Comparison of ENCODE assay signal across 8 mouse cellular contexts in genomic region chr2:26408515-26409356, GRCm38 (mm10). TPM values are rescaled to one million over a fixed set of nuclear protein-coding genes. Genes with fewer than 3 reads are reported as not detected.
DNase-seq lines count a peak whose midpoint lies in the region; ATAC-seq and TF ChIP-seq lines count a peak whose summit lies in the region.

Gene Inpp5e (minus strand): TSS chr2:26409203.

- peak; percentile 94 for TF ChIP-seq CTCF in bone marrow, adult 2 months (IDR thresholded peaks at IDR 0.05; ENCODE audit: control insufficient read depth, insufficient read depth, low read length)

- peak within 1 kb of the TSS; percentile 93 for H3K9ac ChIP-seq in embryonic facial prominence, embryonic 15.5 days
- H3K9ac ChIP-seq in kidney, embryonic 14.5 days (ENCODE audit: low read depth, low read length) = peak within 1 kb of the TSS; percentile 92
- H3K9ac ChIP-seq in limb, embryonic 15.5 days = peak within 1 kb of the TSS; percentile 91

- no peaks in the 10 kb centered on the region for H3K27me3 ChIP-seq in embryonic facial prominence, embryonic 15.5 days
- H3K27me3 ChIP-seq in kidney, embryonic 14.5 days (ENCODE audit: control insufficient read depth, insufficient read depth, low read length) = no peaks in the 10 kb centered on the region
- no peaks in the 10 kb centered on the region for H3K27me3 ChIP-seq in limb, embryonic 15.5 days

- TF ChIP-seq POLR2A in bone marrow, adult 2 months (IDR thresholded peaks at IDR 0.05; ENCODE audit: borderline replicate concordance, control insufficient read depth, low read depth, low read length) = peak; percentile 68; the same call in 1 of the 2 replicates

- 1% methylated on average over 57 of the region's 57 CpGs for WGBS in bone marrow, adult 2 months
- under 1% methylated on average over 57 of the region's 57 CpGs for WGBS in embryonic facial prominence, embryonic 15.5 days
- WGBS in kidney, embryonic 14.5 days = under 1% methylated on average over 57 of the region's 57 CpGs
- WGBS in limb, embryonic 15.5 days = under 1% methylated on average over 57 of the region's 57 CpGs

- no peaks in the 10 kb centered on the region for H3K9me3 ChIP-seq in embryonic facial prominence, embryonic 15.5 days (replicated peaks)
- no peaks in the 10 kb centered on the region for H3K9me3 ChIP-seq in kidney, embryonic 14.5 days (ENCODE audit: control insufficient read depth, low read length)
- H3K9me3 ChIP-seq in limb, embryonic 15.5 days = no peaks in the 10 kb centered on the region

- peak; percentile 90 for ATAC-seq in embryonic facial prominence, embryonic 15.5 days (ENCODE audit: insufficient number of reproducible peaks, low FRiP score, low TSS enrichment, low read depth)
- ATAC-seq in kidney, embryonic 14.5 days (ENCODE audit: low FRiP score, low TSS enrichment) = peak; percentile 97
- ATAC-seq in limb, embryonic 15.5 days (ENCODE audit: insufficient number of reproducible peaks, low FRiP score, low TSS enrichment, low read depth) = peak; percentile 91

- peak within 1 kb of the TSS; percentile 90 for H3K4me2 ChIP-seq in embryonic facial prominence, embryonic 15.5 days (replicated peaks)
- H3K4me2 ChIP-seq in kidney, embryonic 14.5 days (replicated peaks; ENCODE audit: low read depth, low read length) = peak within 1 kb of the TSS; percentile 76
- peak within 1 kb of the TSS; percentile 90 for H3K4me2 ChIP-seq in limb, embryonic 15.5 days

- H3K27ac ChIP-seq in bone marrow, adult 2 months (ENCODE audit: control insufficient read depth, insufficient read depth, low read depth, low read length, poor library complexity) = peak within 1 kb of the TSS; percentile 62
- peak within 1 kb of the TSS; percentile 79 for H3K27ac ChIP-seq in embryonic facial prominence, embryonic 15.5 days (replicated peaks)
- peak within 1 kb of the TSS; percentile 66; the same call in 1 of the 2 replicates for H3K27ac ChIP-seq in kidney, embryonic 14.5 days (ENCODE audit: low read depth, low read length)
- peak within 1 kb of the TSS; percentile 82 for H3K27ac ChIP-seq in limb, embryonic 15.5 days

- H3K36me3 ChIP-seq in embryonic facial prominence, embryonic 15.5 days = peaks cover 43% of the 10 kb centered on the region
- H3K36me3 ChIP-seq in kidney, embryonic 14.5 days (ENCODE audit: control insufficient read depth, insufficient read depth, low read length) = peaks cover 45% of the 10 kb centered on the region
- H3K36me3 ChIP-seq in limb, embryonic 15.5 days = peaks cover 39% of the 10 kb centered on the region

- peak within 1 kb of the TSS; percentile 71 for H3K4me3 ChIP-seq in bone marrow, adult 2 months (replicated peaks; ENCODE audit: control insufficient read depth, low read depth, low read length)
- H3K4me3 ChIP-seq in embryonic facial prominence, embryonic 15.5 days (replicated peaks) = peak within 1 kb of the TSS; percentile 92
- H3K4me3 ChIP-seq in kidney, embryonic 14.5 days (ENCODE audit: low read length) = peak within 1 kb of the TSS; percentile 82
- peak within 1 kb of the TSS; percentile 94 for H3K4me3 ChIP-seq in limb, embryonic 15.5 days

- H3K4me1 ChIP-seq in bone marrow, adult 2 months (ENCODE audit: control insufficient read depth, insufficient read depth, low read length) = peaks cover 4% of the 10 kb centered on the region
- peaks cover 42% of the 10 kb centered on the region for H3K4me1 ChIP-seq in embryonic facial prominence, embryonic 15.5 days
- H3K4me1 ChIP-seq in kidney, embryonic 14.5 days (ENCODE audit: control insufficient read depth, insufficient read depth, low read length) = peaks cover 29% of the 10 kb centered on the region
- peaks cover 34% of the 10 kb centered on the region for H3K4me1 ChIP-seq in limb, embryonic 15.5 days

- DNase-seq in 416B (ENCODE audit: low read depth) = peak; percentile 94
- DNase-seq in heart, adult 9 months (ENCODE audit: low spot score in 2 of 2) = peak; percentile 94 to 97
- peak; percentile 90 to 97 for DNase-seq in monocyte, adult 2 months (ENCODE audit: low read depth in 1 of 2, low spot score in 2 of 2)
- peak; percentile 93 for DNase-seq in spleen, postnatal 36 days (ENCODE audit: low spot score in 2 of 2)

RNA-seq across cellular contexts. Expression of gene Inpp5e, which starts in this region (rescaled TPM):
- 10.7 and 21.5 TPM in 2 replicates for polyA plus RNA-seq in bone marrow, adult 2 months (2011; ENCODE audit: insufficient read depth, insufficient read length, low replicate concordance, missing spikeins)
- 23.2 and 25.1 TPM in 2 replicates for polyA plus RNA-seq in embryonic facial prominence, embryonic 15.5 days (2015; fragmentation: Nextera tagmentation; extraction: Ambion mirVana)
- polyA plus RNA-seq in kidney, embryonic 14.5 days (2014; fragmentation: Nextera tagmentation; extraction: Ambion mirVana) = 13.7 and 24.7 TPM in 2 replicates
- 17.1 and 19.6 TPM in 2 replicates for polyA plus RNA-seq in limb, embryonic 15.5 days (2015; fragmentation: Nextera tagmentation; extraction: Ambion mirVana)

Comparison
In these comparisons a context has a peak if more than half of its experiments do, and no peak if none do; other contexts are left out.
1. Peak in every context shown above with its lines: DNase-seq, ATAC-seq, H3K4me3 ChIP-seq and H3K27ac ChIP-seq.